Mouse (Mus musculus): ENCODE data around the gene Zfp764. TPM values are rescaled to one million over a fixed set of nuclear protein-coding genes. Genes with fewer than 3 reads are reported as not detected.
"Not testable (repeated sequence)": the region's sequence is repeated elsewhere in the genome, so short reads cannot be mapped to it uniquely, and the experiment has no call there.

Gene Zfp764
- polyA plus RNA-seq (2015; fragmentation: Nextera tagmentation; extraction: Ambion mirVana) = 6.5 and 6.6 TPM in 2 replicates

- H3K4me1 ChIP-seq (ENCODE audit: control insufficient read depth, insufficient read depth, low read length); H3K36me3 ChIP-seq (ENCODE audit: control insufficient read depth, insufficient read depth); H3K27me3 ChIP-seq (ENCODE audit: control insufficient read depth, insufficient read depth, low read length); H3K9me3 ChIP-seq (replicated peaks; ENCODE audit: control insufficient read depth, low read length): not testable (repeated sequence)
- Histone ChIP-seq H3K27ac (ENCODE audit: low read length) (peak within 1 kb of the TSS; percentile 62), H3K9ac (ENCODE audit: low read length) (peak within 1 kb of the TSS; percentile 86), H3K4me3 (ENCODE audit: low read length) (peak within 1 kb of the TSS; percentile 78), H3K4me2 (ENCODE audit: low read depth, low read length) (peak within 1 kb of the TSS; percentile 83)
- 4% methylated on average over 40 of the region's 40 CpGs for WGBS
- ATAC-seq (replicated peaks; ENCODE audit: extremely low read depth, insufficient read depth, low FRiP score) = peak; percentile 82
Measured at GRCm38 (mm10) chr7:127406002-127406987, at the start of gene Zfp764. Zfp764 (minus strand) TSS chr7:127406822.

- ATAC-seq (replicated peaks; ENCODE audit: extremely low read depth, insufficient read depth, low FRiP score) = no peak
- H3K9me3 ChIP-seq (replicated peaks; ENCODE audit: control insufficient read depth, low read length) = no peaks in the 10 kb centered on the region
- H3K4me1 ChIP-seq (ENCODE audit: control insufficient read depth, insufficient read depth, low read length) = peaks cover 7% of the 10 kb centered on the region
- H3K9ac ChIP-seq (ENCODE audit: low read length) = no peak overlapping the region
- WGBS = 86% methylated on average over 7 of the region's 7 CpGs
- H3K27ac ChIP-seq (ENCODE audit: low read length) = no peak overlapping the region
- H3K27me3 ChIP-seq (ENCODE audit: control insufficient read depth, insufficient read depth, low read length) = no peaks in the 10 kb centered on the region
- H3K4me3 ChIP-seq (ENCODE audit: low read length) = no peak overlapping the region
- peaks cover 36% of the 10 kb centered on the region for H3K36me3 ChIP-seq (ENCODE audit: control insufficient read depth, insufficient read depth)
- H3K4me2 ChIP-seq (ENCODE audit: low read depth, low read length) = no peak overlapping the region
Measured at GRCm38 (mm10) chr7:127454905-127455304, 48.3 kb upstream of the Zfp764 start.

- peaks cover 28% of the 10 kb centered on the region for H3K36me3 ChIP-seq (ENCODE audit: control insufficient read depth, insufficient read depth)
- no peak for ATAC-seq (replicated peaks; ENCODE audit: extremely low read depth, insufficient read depth, low FRiP score)
- H3K27ac ChIP-seq (ENCODE audit: low read length) = no peak overlapping the region
- no peak overlapping the region for H3K4me2 ChIP-seq (ENCODE audit: low read depth, low read length)
- no peak overlapping the region for H3K9ac ChIP-seq (ENCODE audit: low read length)
- no peak overlapping the region for H3K4me3 ChIP-seq (ENCODE audit: low read length)
- no peaks in the 10 kb centered on the region for H3K9me3 ChIP-seq (replicated peaks; ENCODE audit: control insufficient read depth, low read length)
- H3K27me3 ChIP-seq (ENCODE audit: control insufficient read depth, insufficient read depth, low read length) = no peaks in the 10 kb centered on the region
- peaks cover 16% of the 10 kb centered on the region for H3K4me1 ChIP-seq (ENCODE audit: control insufficient read depth, insufficient read depth, low read length)
- WGBS = 92% methylated on average over 2 of the region's 2 CpGs
Measured at GRCm38 (mm10) chr7:127453056-127453455, 46.4 kb upstream of the Zfp764 start.

GRCm38 (mm10) chr7:127449966-127450365 lies 43.3 kb upstream of the Zfp764 start:
- Histone ChIP-seq H3K9ac (ENCODE audit: low read length) (peak overlapping the region; percentile 67), H3K27me3 (ENCODE audit: control insufficient read depth, insufficient read depth, low read length) (no peaks in the 10 kb centered on the region), H3K4me1 (ENCODE audit: control insufficient read depth, insufficient read depth, low read length) (peaks cover 18% of the 10 kb centered on the region), H3K4me3 (ENCODE audit: low read length) (peak overlapping the region; percentile 96), H3K27ac (ENCODE audit: low read length) (no peak overlapping the region), H3K9me3 (replicated peaks; ENCODE audit: control insufficient read depth, low read length) (no peaks in the 10 kb centered on the region), H3K36me3 (ENCODE audit: control insufficient read depth, insufficient read depth) (peaks cover 25% of the 10 kb centered on the region), H3K4me2 (ENCODE audit: low read depth, low read length) (peak overlapping the region; percentile 93)
- no peak for ATAC-seq (replicated peaks; ENCODE audit: extremely low read depth, insufficient read depth, low FRiP score)
- WGBS = 80% methylated on average over 7 of the region's 7 CpGs

GRCm38 (mm10) chr7:127448521-127449300 lies 42.1 kb upstream of the Zfp764 start, which contains the start of gene Zfp689:
Zfp689 (minus strand) TSS chr7:127449158.
- under 1% methylated on average over 54 of the region's 54 CpGs for WGBS
- Histone ChIP-seq H3K27ac (ENCODE audit: low read length) (peak within 1 kb of the TSS; percentile 97), H3K36me3 (ENCODE audit: control insufficient read depth, insufficient read depth) (peaks cover 30% of the 10 kb centered on the region), H3K4me3 (ENCODE audit: low read length) (peak within 1 kb of the TSS; percentile 96), H3K4me2 (ENCODE audit: low read depth, low read length) (peak within 1 kb of the TSS; percentile 93), H3K4me1 (ENCODE audit: control insufficient read depth, insufficient read depth, low read length) (peaks cover 18% of the 10 kb centered on the region), H3K27me3 (ENCODE audit: control insufficient read depth, insufficient read depth, low read length) (no peaks in the 10 kb centered on the region), H3K9ac (ENCODE audit: low read length) (peak within 1 kb of the TSS; percentile 97), H3K9me3 (replicated peaks; ENCODE audit: control insufficient read depth, low read length) (no peaks in the 10 kb centered on the region)
- peak; percentile 90 for ATAC-seq (replicated peaks; ENCODE audit: extremely low read depth, insufficient read depth, low FRiP score)

- no peak for ATAC-seq (replicated peaks; ENCODE audit: extremely low read depth, insufficient read depth, low FRiP score)
- H3K4me1 ChIP-seq (ENCODE audit: control insufficient read depth, insufficient read depth, low read length) = peaks cover 4% of the 10 kb centered on the region; the same call in 1 of the 2 replicates
- H3K27me3 ChIP-seq (ENCODE audit: control insufficient read depth, insufficient read depth, low read length) = no peaks in the 10 kb centered on the region
- peaks cover 28% of the 10 kb centered on the region for H3K36me3 ChIP-seq (ENCODE audit: control insufficient read depth, insufficient read depth)
- H3K9me3 ChIP-seq (replicated peaks; ENCODE audit: control insufficient read depth, low read length) = no peaks in the 10 kb centered on the region
- WGBS = 88% methylated on average over 20 of the region's 20 CpGs
- no peak overlapping the region for H3K27ac ChIP-seq (ENCODE audit: low read length)
- H3K4me2 ChIP-seq (ENCODE audit: low read depth, low read length) = no peak overlapping the region
- no peak overlapping the region for H3K4me3 ChIP-seq (ENCODE audit: low read length)
- H3K9ac ChIP-seq (ENCODE audit: low read length) = no peak overlapping the region
Measured at GRCm38 (mm10) chr7:127443976-127444375, 37.4 kb upstream of the Zfp764 start.

- no peak for ATAC-seq (replicated peaks; ENCODE audit: extremely low read depth, insufficient read depth, low FRiP score)
- Histone ChIP-seq H3K27ac (ENCODE audit: low read length) (no peak overlapping the region), H3K9me3 (replicated peaks; ENCODE audit: control insufficient read depth, low read length) (0 out of 2 replicates have a peak, but pooled peaks cover 8% of the 10 kb centered on the region), H3K9ac (ENCODE audit: low read length) (no peak overlapping the region), H3K27me3 (ENCODE audit: control insufficient read depth, insufficient read depth, low read length) (no peaks in the 10 kb centered on the region), H3K4me2 (ENCODE audit: low read depth, low read length) (no peak overlapping the region), H3K4me3 (ENCODE audit: low read length) (no peak overlapping the region), H3K4me1 (ENCODE audit: control insufficient read depth, insufficient read depth, low read length) (no peaks in the 10 kb centered on the region), H3K36me3 (ENCODE audit: control insufficient read depth, insufficient read depth) (peaks cover 4% of the 10 kb centered on the region; the same call in 1 of the 2 replicates)
- WGBS = 86% methylated on average over 3 of the region's 3 CpGs
Measured at GRCm38 (mm10) chr7:127437724-127438123, 31.1 kb upstream of the Zfp764 start.

- Histone ChIP-seq H3K4me2 (ENCODE audit: low read depth, low read length) (no peak overlapping the region), H3K4me1 (ENCODE audit: control insufficient read depth, insufficient read depth, low read length) (no peaks in the 10 kb centered on the region), H3K27ac (ENCODE audit: low read length) (no peak overlapping the region), H3K9me3 (replicated peaks; ENCODE audit: control insufficient read depth, low read length) (0 out of 2 replicates have a peak, but pooled peaks cover 8% of the 10 kb centered on the region), H3K4me3 (ENCODE audit: low read length) (no peak overlapping the region), H3K9ac (ENCODE audit: low read length) (no peak overlapping the region), H3K36me3 (ENCODE audit: control insufficient read depth, insufficient read depth) (no peaks in the 10 kb centered on the region), H3K27me3 (ENCODE audit: control insufficient read depth, insufficient read depth, low read length) (no peaks in the 10 kb centered on the region)
- 82% methylated on average over 4 of the region's 4 CpGs for whole genome bisulfite sequencing
- no peak for ATAC-seq (replicated peaks; ENCODE audit: extremely low read depth, insufficient read depth, low FRiP score)
Measured at GRCm38 (mm10) chr7:127435206-127435605, 28.6 kb upstream of the Zfp764 start.
